Mouse (Mus musculus): ENCODE results near the gene Gm11127. TPM values are rescaled to one million over a fixed set of nuclear protein-coding genes. Genes with fewer than 3 reads are reported as not detected.

Gene Gm11127
- 0.05 TPM in 1 of 2 replicates, not detected in the other for polyA plus RNA-seq (2012; rRNA removed)

DNA sequence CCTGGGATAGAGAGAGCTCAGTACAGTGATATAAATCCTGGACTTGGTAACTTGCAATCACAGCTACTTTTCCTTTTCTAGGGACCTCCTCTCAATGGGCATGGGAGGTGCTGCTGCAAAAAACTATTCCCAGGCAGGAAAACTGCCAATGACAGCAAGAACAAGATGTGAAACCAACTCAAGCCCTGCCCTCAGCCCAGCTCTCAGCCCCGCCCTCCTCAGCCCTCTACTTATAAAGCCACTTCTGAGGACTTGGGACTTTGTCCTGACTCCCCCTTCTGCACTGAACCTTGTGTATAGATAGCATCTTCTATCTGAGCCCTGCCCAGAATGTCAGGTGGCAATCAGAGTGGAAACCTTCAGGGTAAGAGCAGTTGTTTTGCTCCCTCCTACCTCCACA is at the start of gene Gm11127:
Gm11127 (minus strand) TSS at position 10 of the 400 bp plus-strand sequence.

DNA sequence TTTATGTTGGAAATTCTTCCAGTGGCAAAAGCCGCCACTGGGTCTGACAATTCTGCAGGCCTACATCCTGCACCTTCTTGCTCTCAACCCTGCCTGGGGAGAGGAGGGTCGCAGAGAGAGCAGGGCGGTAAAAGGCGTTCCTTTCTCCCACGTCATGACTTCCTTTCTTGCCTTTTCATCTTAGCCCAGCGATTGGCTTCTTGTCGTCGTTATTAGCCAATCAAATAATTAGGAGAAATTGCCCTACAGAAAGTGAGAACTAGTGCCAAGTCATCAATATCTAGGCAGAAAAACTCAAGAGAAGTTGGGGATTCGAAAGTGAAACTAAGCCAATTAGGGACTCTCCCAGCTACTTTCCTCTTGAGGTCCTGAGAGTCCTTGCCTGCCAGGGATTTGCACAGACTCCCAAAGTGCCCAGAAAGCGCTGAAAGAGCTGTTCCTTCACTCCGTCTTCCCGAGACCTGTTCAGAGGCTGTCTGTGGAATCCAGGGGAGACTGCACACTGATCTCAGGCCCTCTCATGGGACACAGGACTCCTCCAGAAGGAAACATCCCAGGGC is 15.5 kb downstream of the Gm11127 start, which contains the start of the genes H2-T22 and Gm6034:
H2-T22 (minus strand) TSS at position 138 of the 560 bp plus-strand sequence.
Gm6034 (plus strand) TSS at position 352 of the 560 bp plus-strand sequence.

DNA sequence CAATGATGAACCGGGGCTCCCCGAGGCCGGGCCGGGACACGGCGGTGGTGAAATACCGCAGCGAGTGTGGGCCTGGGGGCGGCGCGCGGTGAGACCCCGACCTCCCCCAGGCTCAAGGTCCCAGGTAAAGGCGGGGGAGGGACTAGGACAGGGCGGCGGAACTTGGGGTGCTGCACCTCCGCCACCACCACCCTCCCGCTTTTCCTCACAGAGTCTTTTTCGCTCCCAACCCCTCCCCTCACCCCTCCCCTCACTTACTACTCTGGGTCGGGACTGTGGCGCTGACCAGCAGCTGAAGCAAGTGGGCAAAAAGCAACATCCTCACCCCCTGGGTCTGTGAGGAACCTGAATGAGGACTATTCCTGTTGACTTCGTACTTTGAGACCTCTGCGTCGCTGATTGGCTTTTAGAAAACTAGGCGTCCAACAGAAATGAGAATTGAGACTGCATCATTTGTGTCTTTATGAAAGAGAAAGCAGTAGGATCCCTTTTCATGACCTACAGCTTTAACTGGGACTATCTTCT is 25.8 kb downstream of the Gm11127 start, which contains the start of gene H2-T23:
H2-T23 (minus strand) TSS at position 505 of the 525 bp plus-strand sequence.

DNA sequence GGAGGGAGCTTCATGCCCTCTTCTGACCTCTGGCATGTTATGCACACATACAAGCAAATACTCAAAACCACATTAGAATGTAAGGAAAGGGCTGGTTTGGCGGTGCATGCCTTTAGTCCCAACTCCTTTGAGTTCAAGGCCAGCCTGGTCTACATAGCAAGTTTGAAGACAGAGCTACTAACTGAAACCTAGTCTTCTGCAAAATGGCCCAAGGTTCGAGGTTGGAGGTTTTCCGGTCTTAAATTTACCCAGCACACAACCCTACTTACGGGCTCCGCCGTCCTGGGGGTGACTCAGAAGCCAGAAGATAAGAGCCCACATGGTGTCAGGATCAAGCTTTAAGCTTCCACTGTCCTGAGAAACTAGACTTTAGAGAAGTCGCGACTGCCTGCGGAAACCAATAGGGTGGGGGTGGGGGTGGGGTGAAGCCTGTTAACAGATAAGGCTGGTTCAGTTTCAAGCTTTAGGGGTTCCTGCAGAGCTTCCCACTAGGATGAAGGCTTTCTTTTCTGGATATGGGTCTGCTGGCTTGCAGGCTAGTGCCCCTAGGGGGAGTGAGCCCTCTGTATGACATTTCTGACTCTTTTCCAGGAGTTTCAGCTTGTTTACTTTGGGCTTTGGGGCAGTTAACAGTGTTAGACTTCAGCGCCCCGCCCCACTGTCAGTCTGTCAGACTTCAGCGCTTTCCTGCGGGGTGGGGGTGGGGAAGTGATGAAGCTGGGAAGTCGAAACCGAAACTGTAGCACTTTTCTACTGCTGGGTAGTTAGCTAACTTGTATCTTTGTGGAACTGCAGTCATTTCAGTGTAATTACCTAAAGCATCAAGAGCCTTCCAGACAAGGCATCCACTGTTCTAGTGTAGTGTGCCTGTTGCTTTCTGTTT is 37.7 kb downstream of the Gm11127 start, which contains the start of gene H2-T24:
H2-T24 (minus strand) TSS at position 370 of the 883 bp plus-strand sequence.

Other genes with a start within 250 kb of the Gm11127 start
- 7.2 and 9.6 TPM in 2 replicates for gene Ier3, start 236.7 kb downstream of the Gm11127 start, polyA plus RNA-seq (2012; rRNA removed)
- gene Flot1, start 235.1 kb downstream of the Gm11127 start, polyA plus RNA-seq (2012; rRNA removed): 93.0 and 103 TPM in 2 replicates
- 2,634 and 2,916 TPM in 2 replicates for gene Tubb5, start 220.1 kb downstream of the Gm11127 start, polyA plus RNA-seq (2012; rRNA removed)
- gene Mdc1, start 216.9 kb downstream of the Gm11127 start, polyA plus RNA-seq (2012; rRNA removed): 25.3 and 25.5 TPM in 2 replicates
- gene Nrm, start 197.1 kb downstream of the Gm11127 start, polyA plus RNA-seq (2012; rRNA removed): 30.7 and 36.6 TPM in 2 replicates
- gene Ppp1r18, start 192.8 kb downstream of the Gm11127 start, polyA plus RNA-seq (2012; rRNA removed): 50.0 and 51.7 TPM in 2 replicates
- 62.9 and 66.5 TPM in 2 replicates for gene Dhx16, start 178.6 kb downstream of the Gm11127 start, polyA plus RNA-seq (2012; rRNA removed)
- gene 2310061I04Rik, start 160.9 kb downstream of the Gm11127 start, polyA plus RNA-seq (2012; rRNA removed): 76.7 and 87.7 TPM in 2 replicates
- gene Atat1, start 148.3 kb downstream of the Gm11127 start, polyA plus RNA-seq (2012; rRNA removed): 501 and 522 TPM in 2 replicates
- 47.1 and 48.5 TPM in 2 replicates for gene Mrps18b, start 142.0 kb downstream of the Gm11127 start, polyA plus RNA-seq (2012; rRNA removed)
- gene Ppp1r10, start 141.9 kb downstream of the Gm11127 start, polyA plus RNA-seq (2012; rRNA removed): 51.1 and 51.8 TPM in 2 replicates
- gene Abcf1, start 88.6 kb downstream of the Gm11127 start, polyA plus RNA-seq (2012; rRNA removed): 102 and 109 TPM in 2 replicates
- gene Gnl1, start 78.5 kb downstream of the Gm11127 start, polyA plus RNA-seq (2012; rRNA removed): 37.6 and 47.2 TPM in 2 replicates
- gene Prr3, start 78.1 kb downstream of the Gm11127 start, polyA plus RNA-seq (2012; rRNA removed): 58.4 and 64.9 TPM in 2 replicates
- 0.39 and 0.44 TPM in 2 replicates for gene H2-T24, start 37.8 kb downstream of the Gm11127 start, polyA plus RNA-seq (2012; rRNA removed)
- 8.6 and 10.6 TPM in 2 replicates for gene H2-T23, start 25.5 kb downstream of the Gm11127 start, polyA plus RNA-seq (2012; rRNA removed)
- 8.4 and 13.7 TPM in 2 replicates for gene H2-T22, start 15.6 kb downstream of the Gm11127 start, polyA plus RNA-seq (2012; rRNA removed)
- not detected in 2 replicates for gene Gm6034, start 15.4 kb downstream of the Gm11127 start, polyA plus RNA-seq (2012; rRNA removed)
- not detected in 2 replicates for gene Gm19684, start 63.3 kb upstream of the Gm11127 start, polyA plus RNA-seq (2012; rRNA removed)
- gene Gm7030, start 71.1 kb upstream of the Gm11127 start, polyA plus RNA-seq (2012; rRNA removed): not detected in 2 replicates
- gene Gm8909, start 110.2 kb upstream of the Gm11127 start, polyA plus RNA-seq (2012; rRNA removed): not detected in 2 replicates
- not detected in 2 replicates for gene H2-T3, start 131.9 kb upstream of the Gm11127 start, polyA plus RNA-seq (2012; rRNA removed)
- gene Rpp21, start 199.7 kb upstream of the Gm11127 start, polyA plus RNA-seq (2012; rRNA removed): 84.7 and 93.7 TPM in 2 replicates
- gene Trim39, start 213.9 kb upstream of the Gm11127 start, polyA plus RNA-seq (2012; rRNA removed): 54.5 and 56.0 TPM in 2 replicates
- gene H2-M10.2, start 228.1 kb upstream of the Gm11127 start, polyA plus RNA-seq (2012; rRNA removed): not detected in 2 replicates

Measured in central nervous system, embryonic 14 days (tissue).